Mouse (Mus musculus): ENCODE data around the gene Agmat. TPM values are rescaled to one million over a fixed set of nuclear protein-coding genes. Genes with fewer than 3 reads are reported as not detected.

The Agmat gene
- total and polyA plus RNA-seq, 2 experiments from 2014 or later, result 0.60 TPM; not detected in 1

GRCm38 (mm10) chr4:141804105-141804504 is 57.6 kb downstream of the Agmat start:
- TF ChIP-seq CTCF (IDR thresholded peaks at IDR 0.05; ENCODE audit: low read depth), result no peak
- no peak for DNase-seq (ENCODE audit: low spot score)
- no peaks in the 10 kb centered on the region for H3K27me3 ChIP-seq (ENCODE audit: insufficient read depth, low read length)

DNA sequence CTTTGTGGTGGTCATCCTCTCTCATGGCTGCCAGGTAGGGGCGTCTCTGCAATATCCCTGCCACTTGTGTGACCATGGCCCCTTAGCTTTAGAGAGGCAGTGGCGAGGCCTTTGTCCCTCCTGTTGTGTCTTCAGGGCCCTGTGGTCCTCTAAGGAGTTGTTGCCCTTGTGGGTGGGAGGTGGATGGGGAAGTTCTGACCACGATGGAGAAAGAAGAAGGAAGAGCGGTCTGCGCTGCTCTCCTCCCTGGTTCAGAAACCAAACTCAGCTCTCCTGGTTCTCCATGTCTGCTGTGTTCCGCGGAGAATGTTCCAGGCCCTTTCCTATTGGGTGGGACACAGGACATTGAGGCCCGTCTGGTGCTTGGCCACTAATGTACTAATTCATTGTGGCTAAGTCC is 59.4 kb downstream of the Agmat start:
- Histone ChIP-seq H3K4me1 (ENCODE audit: insufficient read depth, low read length) (no peaks in the 10 kb centered on the region), H3K9me3 (ENCODE audit: low read length) (no peaks in the 10 kb centered on the region), H3K9ac (replicated peaks; ENCODE audit: low read length) (no peak overlapping the region), H3K36me3 (ENCODE audit: insufficient read depth, low read length) (peaks cover 56% of the 10 kb centered on the region), H3K27ac (no peak overlapping the region), H3K4me3 (ENCODE audit: low read length) (no peak overlapping the region), H3K4me2 (ENCODE audit: low read depth, low read length) (no peak overlapping the region), H3K27me3 (ENCODE audit: insufficient read depth, low read length) (no peaks in the 10 kb centered on the region)
- ATAC-seq (no peak), DNase-seq (ENCODE audit: low spot score) (no peak)
- no peak for TF ChIP-seq CTCF (IDR thresholded peaks at IDR 0.05; ENCODE audit: low read depth)
- WGBS, result 95% methylated on average over 8 of the region's 8 CpGs

More at GRCm38 (mm10) chr4:141804105-141804504, 57.6 kb downstream of the Agmat start:
- H3K4me2 ChIP-seq (ENCODE audit: low read depth, low read length), result no peak overlapping the region
- no peak overlapping the region for H3K4me3 ChIP-seq (ENCODE audit: low read length)
- H3K36me3 ChIP-seq (ENCODE audit: insufficient read depth, low read length), result peaks cover 50% of the 10 kb centered on the region
- H3K9me3 ChIP-seq (ENCODE audit: low read length), result no peaks in the 10 kb centered on the region
- H3K4me1 ChIP-seq (ENCODE audit: insufficient read depth, low read length), result no peaks in the 10 kb centered on the region
- H3K27ac ChIP-seq, result no peak overlapping the region
- ATAC-seq, result no peak
- no peak overlapping the region for H3K9ac ChIP-seq (replicated peaks; ENCODE audit: low read length)
- WGBS, result 88% methylated on average over 4 of the region's 4 CpGs

Other genes with a start within 250 kb of the Agmat start
- gene Spen, start 208.1 kb upstream of the Agmat start, total RNA-seq (2014; rRNA removed), result 16.9 and 17.4 TPM in 2 replicates
- 11.0 and 13.0 TPM in 2 replicates for gene Spen, start 208.1 kb upstream of the Agmat start, polyA plus RNA-seq (2015; fragmentation: Nextera tagmentation; extraction: Ambion mirVana)
- gene Fblim1, start 140.6 kb upstream of the Agmat start, total RNA-seq (2014; rRNA removed), result 22.5 and 26.7 TPM in 2 replicates
- 21.7 and 25.6 TPM in 2 replicates for gene Fblim1, start 140.6 kb upstream of the Agmat start, polyA plus RNA-seq (2015; fragmentation: Nextera tagmentation; extraction: Ambion mirVana)
- gene Tmem82, start 128.0 kb upstream of the Agmat start, total RNA-seq (2014; rRNA removed), result 1.3 and 1.6 TPM in 2 replicates
- gene Tmem82, start 128.0 kb upstream of the Agmat start, polyA plus RNA-seq (2015; fragmentation: Nextera tagmentation; extraction: Ambion mirVana), result 1.3 and 1.5 TPM in 2 replicates
- gene Slc25a34, start 122.9 kb upstream of the Agmat start, total RNA-seq (2014; rRNA removed), result 18.1 and 22.2 TPM in 2 replicates
- 3.0 and 3.6 TPM in 2 replicates for gene Slc25a34, start 122.9 kb upstream of the Agmat start, polyA plus RNA-seq (2015; fragmentation: Nextera tagmentation; extraction: Ambion mirVana)
- 45.8 and 47.6 TPM in 2 replicates for gene Plekhm2, start 81.8 kb upstream of the Agmat start, total RNA-seq (2014; rRNA removed)
- 6.1 and 6.4 TPM in 2 replicates for gene Plekhm2, start 81.8 kb upstream of the Agmat start, polyA plus RNA-seq (2015; fragmentation: Nextera tagmentation; extraction: Ambion mirVana)
- gene Rsc1a1, start 61.1 kb upstream of the Agmat start, total RNA-seq (2014; rRNA removed), result 3.0 and 13.6 TPM in 2 replicates
- gene Rsc1a1, start 61.1 kb upstream of the Agmat start, polyA plus RNA-seq (2015; fragmentation: Nextera tagmentation; extraction: Ambion mirVana), result 0.32 TPM in 1 of 2 replicates, not detected in the other
- gene Ddi2, start 23.3 kb upstream of the Agmat start, total RNA-seq (2014; rRNA removed), result 20.9 and 31.5 TPM in 2 replicates
- gene Ddi2, start 23.3 kb upstream of the Agmat start, polyA plus RNA-seq (2015; fragmentation: Nextera tagmentation; extraction: Ambion mirVana), result 12.1 and 12.5 TPM in 2 replicates
- gene Dnajc16, start 44.3 kb downstream of the Agmat start, total RNA-seq (2014; rRNA removed), result 17.5 and 21.0 TPM in 2 replicates
- gene Dnajc16, start 44.3 kb downstream of the Agmat start, polyA plus RNA-seq (2015; fragmentation: Nextera tagmentation; extraction: Ambion mirVana), result 6.1 and 6.8 TPM in 2 replicates
- 25.9 and 29.1 TPM in 2 replicates for gene Casp9, start 46.9 kb downstream of the Agmat start, total RNA-seq (2014; rRNA removed)
- gene Casp9, start 46.9 kb downstream of the Agmat start, polyA plus RNA-seq (2015; fragmentation: Nextera tagmentation; extraction: Ambion mirVana), result 17.9 and 20.3 TPM in 2 replicates
- gene Cela2a, start 79.5 kb downstream of the Agmat start, total RNA-seq (2014; rRNA removed), result not detected in 2 replicates
- 0.23 and 0.26 TPM in 2 replicates for gene Cela2a, start 79.5 kb downstream of the Agmat start, polyA plus RNA-seq (2015; fragmentation: Nextera tagmentation; extraction: Ambion mirVana)
- gene Ctrc, start 99.7 kb downstream of the Agmat start, total RNA-seq (2014; rRNA removed), result not detected in 2 replicates
- gene Ctrc, start 99.7 kb downstream of the Agmat start, polyA plus RNA-seq (2015; fragmentation: Nextera tagmentation; extraction: Ambion mirVana), result not detected in 2 replicates
- 39.4 and 49.2 TPM in 2 replicates for gene Efhd2, start 128.2 kb downstream of the Agmat start, total RNA-seq (2014; rRNA removed)
- gene Efhd2, start 128.2 kb downstream of the Agmat start, polyA plus RNA-seq (2015; fragmentation: Nextera tagmentation; extraction: Ambion mirVana), result 62.5 and 64.8 TPM in 2 replicates